Comparison of ENCODE assay signal across 8 mouse cellular contexts in the genomic region with DNA sequence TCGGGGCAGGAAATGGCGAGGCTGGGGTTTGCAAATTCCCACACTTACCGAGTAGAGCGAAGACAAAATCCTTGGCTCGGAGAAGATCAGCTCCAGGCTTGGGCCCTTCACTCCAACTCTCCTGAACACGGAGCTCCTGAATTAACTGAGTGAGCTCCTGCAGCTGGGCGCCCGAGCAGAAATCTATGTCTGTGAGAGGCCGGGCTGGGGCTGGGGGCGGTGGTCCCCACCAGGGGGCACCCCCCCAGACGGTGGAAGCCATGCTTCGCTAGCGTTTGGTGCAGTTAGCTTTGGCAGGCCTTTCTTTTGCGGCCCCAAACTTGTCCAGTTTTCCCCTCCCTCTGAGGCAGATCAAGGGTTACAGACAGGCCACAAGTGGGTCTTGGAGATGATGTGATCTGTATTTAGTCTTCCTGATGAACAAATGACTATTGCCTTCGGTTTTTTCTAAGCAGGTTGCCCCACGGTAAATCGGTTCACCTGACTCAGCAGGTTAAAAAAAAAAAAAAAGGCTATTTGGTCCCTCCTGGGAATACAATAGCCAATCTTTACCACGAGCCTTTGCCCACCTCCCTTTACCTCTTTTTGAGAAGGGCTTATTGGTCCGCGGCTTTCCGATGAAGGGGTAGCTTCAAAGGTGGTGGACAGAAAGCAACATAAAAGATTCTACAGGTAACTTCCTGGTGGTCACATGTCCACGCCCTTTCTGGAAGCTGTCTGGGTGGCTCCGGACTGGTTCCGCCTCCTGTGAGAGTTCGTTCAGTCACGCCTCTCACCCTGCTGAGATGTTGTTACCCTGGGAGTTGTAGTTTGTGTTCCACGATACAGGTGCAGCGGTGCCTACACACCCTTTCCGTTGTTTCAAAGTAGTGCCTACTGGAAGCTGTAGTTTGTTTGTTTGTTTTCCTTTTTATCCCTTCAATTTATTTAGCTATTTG. TPM values are rescaled to one million over a fixed set of nuclear protein-coding genes. Genes with fewer than 3 reads are reported as not detected.
DNase-seq lines count a peak whose midpoint lies in the region; ATAC-seq lines count a peak whose summit lies in the region.

A gene (minus strand): TSS at position 653 of the 938 bp plus-strand sequence.

- peaks cover 38% of the 10 kb centered on the region for H3K4me1 ChIP-seq in hindbrain, embryonic 16.5 days (ENCODE audit: control insufficient read depth, insufficient read depth, low read depth, low read length)
- peaks cover 55% of the 10 kb centered on the region for H3K4me1 ChIP-seq in liver, embryonic 13.5 days (replicated peaks)

- WGBS in hindbrain, embryonic 16.5 days, result 7% methylated on average over 29 of the region's 29 CpGs
- 20% methylated on average over 29 of the region's 29 CpGs for WGBS in liver, embryonic 13.5 days (ENCODE audit: insufficient replicate concordance)

- peak within 1 kb of the TSS; percentile 8 for H3K4me3 ChIP-seq in hindbrain, embryonic 16.5 days (ENCODE audit: low read length)
- peak within 1 kb of the TSS; percentile 57 for H3K4me3 ChIP-seq in liver, embryonic 13.5 days (replicated peaks)

- H3K27me3 ChIP-seq in hindbrain, embryonic 16.5 days (replicated peaks; ENCODE audit: control insufficient read depth, insufficient read depth, low read length), result peaks cover 21% of the 10 kb centered on the region
- peaks cover 84% of the 10 kb centered on the region for H3K27me3 ChIP-seq in liver, embryonic 13.5 days
- H3K27me3 ChIP-seq in splenic B cell, adult 2 months (ENCODE audit: control insufficient read depth, insufficient read depth, low read length, poor library complexity, severe bottlenecking), result no peaks in the 10 kb centered on the region

- no peaks in the 10 kb centered on the region for H3K9me3 ChIP-seq in hindbrain, embryonic 16.5 days (ENCODE audit: control insufficient read depth, low read length)
- no peaks in the 10 kb centered on the region for H3K9me3 ChIP-seq in liver, embryonic 13.5 days (replicated peaks)

- no peaks in the 10 kb centered on the region for H3K36me3 ChIP-seq in hindbrain, embryonic 16.5 days (ENCODE audit: control insufficient read depth, insufficient read depth, low read length)
- H3K36me3 ChIP-seq in liver, embryonic 13.5 days, result no peaks in the 10 kb centered on the region
- H3K36me3 ChIP-seq in splenic B cell, adult 2 months (ENCODE audit: control insufficient read depth, insufficient read depth, low read length, poor library complexity, severe bottlenecking), result no peaks in the 10 kb centered on the region

- H3K4me2 ChIP-seq in hindbrain, embryonic 16.5 days (ENCODE audit: low read length), result peak within 1 kb of the TSS; percentile 85
- H3K4me2 ChIP-seq in liver, embryonic 13.5 days, result peak within 1 kb of the TSS; percentile 77

- H3K9ac ChIP-seq in hindbrain, embryonic 16.5 days (ENCODE audit: low read depth, low read length), result peak within 1 kb of the TSS; percentile 35
- H3K9ac ChIP-seq in liver, embryonic 13.5 days, result 0 out of 2 replicates have a peak within 1 kb of the TSS, but pooled peaks have one; percentile 54

- peak; percentile 37 to 72 for DNase-seq in urinary bladder, adult 18-20 months (ENCODE audit: low spot score in 2 of 2)
- DNase-seq in urinary bladder, postnatal 10 days (ENCODE audit: low spot score), result no peak
- no peak for DNase-seq in liver, embryonic 13.5 days
- DNase-seq in splenic B cell, adult 2 months (ENCODE audit: low read depth, low spot score), result peak; percentile 19
- DNase-seq in adrenal gland, adult (ENCODE audit: inconsistent age in 2 of 2, low spot score in 1 of 2), result no peak
- DNase-seq in cerebellum, postnatal 4 days (ENCODE audit: low spot score in 2 of 2), result no peak

- no peak for ATAC-seq in hindbrain, embryonic 16.5 days
- no peak for ATAC-seq in liver, embryonic 13.5 days (ENCODE audit: low read depth)
- no peak for ATAC-seq in megakaryocyte-erythroid progenitor cell, adult 5-6 weeks (replicated peaks; ENCODE audit: low FRiP score, low TSS enrichment, poor library complexity, severe bottlenecking)

- no peak within 1 kb of the TSS for H3K27ac ChIP-seq in hindbrain, embryonic 16.5 days (ENCODE audit: low read depth, low read length)
- H3K27ac ChIP-seq in liver, embryonic 13.5 days, result no peak within 1 kb of the TSS

RNA-seq across cellular contexts. Expression of the gene that starts here (rescaled TPM):
- polyA plus RNA-seq in hindbrain, embryonic 16.5 days (2015; fragmentation: Nextera tagmentation; extraction: Ambion mirVana), result 1.3 and 1.6 TPM in 2 replicates
- polyA plus RNA-seq in liver, embryonic 13.5 days (2015; fragmentation: Nextera tagmentation; extraction: Ambion mirVana), result 0.46 and 0.50 TPM in 2 replicates
- total RNA-seq in megakaryocyte-erythroid progenitor cell, adult 5-6 weeks (2014; fragmentation: Nextera tagmentation), result not detected in 2 replicates
- total RNA-seq in megakaryocyte-erythroid progenitor cell, adult 5-6 weeks (2017), result not detected in 2 replicates

Comparison
In these comparisons a context has a peak if more than half of its experiments do, and no peak if none do; other contexts are left out.
1. DNase-seq: peak in urinary bladder, adult 18-20 months (2 of 2) and splenic B cell, adult 2 months (single experiment); none in urinary bladder, postnatal 10 days (single experiment), liver, embryonic 13.5 days (single experiment), adrenal gland, adult (0 of 2) and cerebellum, postnatal 4 days (0 of 2).